Mouse (Mus musculus) hindbrain, embryonic 13.5 days (tissue): ENCODE results near the gene Sh3pxd2b. TPM values are rescaled to one million over a fixed set of nuclear protein-coding genes. Genes with fewer than 3 reads are reported as not detected.

Source experiments
- ATAC-seq: fragments of 200-750 bp; cut with Nextera tagmentation; 2 replicates; pipeline ENCODE4 v1.8.0; 2017; ENCODE audit warnings: moderate TSS enrichment; ENCODE audit not compliant: low FRiP score
- H3K27ac ChIP-seq: fragments of 300-500 bp; sonication (generic); 2 replicates; pipeline ENCODE4 v1.5.1; 2015; ENCODE audit warnings: inconsistent platforms, mild to moderate bottlenecking, moderate library complexity
- H3K27me3 ChIP-seq: fragments of 300-500 bp; sonication (generic); 2 replicates; pipeline ENCODE4 v1.6.1; 2015; ENCODE audit warnings: mild to moderate bottlenecking, inconsistent platforms
- H3K36me3 ChIP-seq: fragments of 300-500 bp; sonication (generic); 2 replicates; pipeline ENCODE4 v1.6.1; 2015; ENCODE audit warnings: mild to moderate bottlenecking, inconsistent platforms
- H3K4me1 ChIP-seq: fragments of 300-500 bp; sonication (generic); replicated peaks from 2 replicates; pipeline ENCODE4 v1.6.1; 2015; ENCODE audit warnings: inconsistent platforms
- H3K4me2 ChIP-seq: fragments of 300-500 bp; sonication (generic); 2 replicates; pipeline ENCODE4 v1.6.1; 2015; ENCODE audit warnings: inconsistent platforms, mild to moderate bottlenecking, moderate library complexity
- H3K4me3 ChIP-seq: fragments of 300-500 bp; sonication (generic); 2 replicates; pipeline ENCODE4 v1.5.1; 2015; ENCODE audit warnings: mild to moderate bottlenecking, inconsistent platforms
- H3K9ac ChIP-seq: fragments of 300-500 bp; sonication (generic); 2 replicates; pipeline ENCODE4 v1.6.1; 2015; ENCODE audit warnings: mild to moderate bottlenecking, inconsistent platforms
- H3K9me3 ChIP-seq: fragments of 300-500 bp; sonication (generic); 2 replicates; pipeline ENCODE4 v1.6.1; 2016; ENCODE audit warnings: inconsistent platforms
- WGBS: fragments of 180-500 bp; shearing (Covaris S2); methylation state at CpG from one replicate; pipeline ENCODE4 v1.1.7; 2015; 5-methylcytosine and 5-hydroxymethylcytosine counted together
- polyA plus RNA-seq: library from polyadenylated mRNA; unstranded; fragments of >200 nt; fragmentation: Nextera tagmentation; extraction: Ambion mirVana; gene quantifications from 2 replicates; pipeline ENCODE4 v1.2.1, GENCODE M21; 2015

Gene Sh3pxd2b
- polyA plus RNA-seq, 1 experiment from 2014 or later, result 21.3 TPM

GRCm38 (mm10) chr11:32363610-32364220 lies 16.1 kb downstream of the Sh3pxd2b start:
- Histone ChIP-seq H3K27me3 (no peaks in the 10 kb centered on the region), H3K36me3 (0 out of 2 replicates have a peak, but pooled peaks cover 3% of the 10 kb centered on the region), H3K9ac (no peak overlapping the region), H3K4me2 (no peak overlapping the region), H3K9me3 (no peaks in the 10 kb centered on the region), H3K4me1 (peaks cover 42% of the 10 kb centered on the region), H3K4me3 (no peak overlapping the region), H3K27ac (peak overlapping the region; percentile 82)
- peak; percentile 82 for ATAC-seq
- WGBS, result 45% methylated on average over 3 of the region's 3 CpGs

DNA sequence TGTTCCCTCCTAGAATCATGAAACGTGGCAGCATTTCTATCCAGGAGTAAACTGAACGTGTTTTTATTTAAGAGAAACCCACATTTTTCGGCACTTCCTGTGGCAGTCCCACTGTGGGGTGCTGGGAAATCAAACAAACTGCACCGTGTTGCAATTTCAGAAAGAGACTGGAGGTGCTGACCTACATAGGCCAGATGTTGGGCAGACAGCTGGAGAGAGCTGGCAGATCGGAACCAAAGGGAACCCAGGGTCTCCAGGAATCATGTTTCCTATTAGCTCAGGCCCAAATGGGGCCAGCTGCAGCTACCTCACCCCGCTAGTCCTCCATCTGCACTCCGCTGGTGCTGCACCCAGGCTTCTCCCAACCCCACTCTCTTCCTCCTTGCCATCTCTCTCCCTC lies 16.8 kb downstream of the Sh3pxd2b start:
- 0 out of 2 replicates have a peak, but pooled peaks cover 3% of the 10 kb centered on the region for H3K36me3 ChIP-seq
- H3K4me1 ChIP-seq, result peaks cover 41% of the 10 kb centered on the region
- 82% methylated on average over 7 of the region's 7 CpGs for WGBS
- peak overlapping the region; percentile 82 for H3K27ac ChIP-seq
- no peak overlapping the region for H3K9ac ChIP-seq
- no peaks in the 10 kb centered on the region for H3K27me3 ChIP-seq
- no peak overlapping the region for H3K4me2 ChIP-seq
- H3K9me3 ChIP-seq, result no peaks in the 10 kb centered on the region
- ATAC-seq, result no peak
- no peak overlapping the region for H3K4me3 ChIP-seq

DNA sequence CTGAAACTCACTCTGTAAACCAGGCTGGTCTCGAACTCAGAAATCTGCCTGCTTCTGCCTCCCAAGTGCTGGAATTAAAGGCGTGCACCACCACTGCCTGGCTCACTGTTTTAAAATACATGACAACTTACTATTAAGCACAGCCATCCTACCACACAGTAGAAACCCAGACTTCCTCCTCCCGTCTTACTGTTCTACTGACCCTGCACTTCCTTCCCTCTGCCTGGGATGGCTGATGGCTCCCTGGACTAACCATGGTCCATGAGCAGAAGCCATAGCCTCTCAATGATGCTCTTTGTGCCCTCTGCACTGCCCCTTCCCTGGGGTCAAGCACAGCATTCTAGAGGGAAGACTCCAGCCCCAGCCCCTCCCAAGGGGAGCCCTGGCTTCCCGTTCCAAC lies 17.9 kb downstream of the Sh3pxd2b start:
- Histone ChIP-seq H3K9me3 (no peaks in the 10 kb centered on the region), H3K27me3 (no peaks in the 10 kb centered on the region), H3K4me2 (no peak overlapping the region), H3K4me3 (no peak overlapping the region), H3K4me1 (peaks cover 37% of the 10 kb centered on the region), H3K9ac (no peak overlapping the region), H3K27ac (no peak overlapping the region; the same call in 1 of the 2 replicates), H3K36me3 (0 out of 2 replicates have a peak, but pooled peaks cover 2% of the 10 kb centered on the region)
- 91% methylated on average over 4 of the region's 4 CpGs for WGBS
- no peak for ATAC-seq

GRCm38 (mm10) chr11:32367056-32367455 lies 19.4 kb downstream of the Sh3pxd2b start:
- WGBS, result 81% methylated on average over 2 of the region's 2 CpGs
- Histone ChIP-seq H3K4me1 (peaks cover 35% of the 10 kb centered on the region), H3K27ac (no peak overlapping the region), H3K27me3 (no peaks in the 10 kb centered on the region), H3K9ac (no peak overlapping the region), H3K4me2 (no peak overlapping the region), H3K9me3 (no peaks in the 10 kb centered on the region), H3K36me3 (peaks cover 10% of the 10 kb centered on the region), H3K4me3 (no peak overlapping the region)
- no peak for ATAC-seq

DNA sequence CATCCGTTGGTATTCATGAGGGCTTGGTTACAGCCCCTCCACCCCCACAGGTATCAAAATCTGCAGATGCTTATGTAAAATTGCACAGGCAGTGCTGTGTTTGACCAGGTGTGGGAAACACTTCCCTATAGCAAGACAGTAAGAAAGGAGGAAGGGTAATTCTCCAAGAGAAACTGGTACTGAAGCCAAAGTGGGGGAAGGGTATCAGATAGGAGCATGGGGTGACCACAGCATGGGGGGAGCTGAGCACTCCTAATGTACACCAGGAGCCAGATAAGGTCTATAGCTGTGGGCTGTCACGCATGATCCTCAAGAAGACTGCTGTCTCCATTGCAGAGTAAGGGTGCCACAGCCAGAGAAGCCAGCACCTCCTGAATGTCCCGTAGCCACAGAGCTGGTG lies 21.4 kb downstream of the Sh3pxd2b start:
- Histone ChIP-seq H3K27me3 (no peaks in the 10 kb centered on the region), H3K36me3 (peaks cover 25% of the 10 kb centered on the region), H3K9me3 (no peaks in the 10 kb centered on the region), H3K4me1 (peaks cover 31% of the 10 kb centered on the region), H3K9ac (no peak overlapping the region), H3K4me3 (no peak overlapping the region), H3K4me2 (no peak overlapping the region), H3K27ac (no peak overlapping the region)
- 92% methylated on average over 3 of the region's 3 CpGs for WGBS
- ATAC-seq, result no peak

- H3K9me3 ChIP-seq, result no peaks in the 10 kb centered on the region
- ATAC-seq, result no peak
- H3K4me2 ChIP-seq, result no peak overlapping the region
- peaks cover 41% of the 10 kb centered on the region for H3K36me3 ChIP-seq
- no peaks in the 10 kb centered on the region for H3K27me3 ChIP-seq
- H3K27ac ChIP-seq, result no peak overlapping the region; the same call in 1 of the 2 replicates
- H3K4me3 ChIP-seq, result no peak overlapping the region
- no peak overlapping the region for H3K9ac ChIP-seq
- peaks cover 26% of the 10 kb centered on the region for H3K4me1 ChIP-seq
- 86% methylated on average over 1 of the region's 1 CpGs for WGBS
Measured at GRCm38 (mm10) chr11:32370881-32371280, 23.3 kb downstream of the Sh3pxd2b start.

DNA sequence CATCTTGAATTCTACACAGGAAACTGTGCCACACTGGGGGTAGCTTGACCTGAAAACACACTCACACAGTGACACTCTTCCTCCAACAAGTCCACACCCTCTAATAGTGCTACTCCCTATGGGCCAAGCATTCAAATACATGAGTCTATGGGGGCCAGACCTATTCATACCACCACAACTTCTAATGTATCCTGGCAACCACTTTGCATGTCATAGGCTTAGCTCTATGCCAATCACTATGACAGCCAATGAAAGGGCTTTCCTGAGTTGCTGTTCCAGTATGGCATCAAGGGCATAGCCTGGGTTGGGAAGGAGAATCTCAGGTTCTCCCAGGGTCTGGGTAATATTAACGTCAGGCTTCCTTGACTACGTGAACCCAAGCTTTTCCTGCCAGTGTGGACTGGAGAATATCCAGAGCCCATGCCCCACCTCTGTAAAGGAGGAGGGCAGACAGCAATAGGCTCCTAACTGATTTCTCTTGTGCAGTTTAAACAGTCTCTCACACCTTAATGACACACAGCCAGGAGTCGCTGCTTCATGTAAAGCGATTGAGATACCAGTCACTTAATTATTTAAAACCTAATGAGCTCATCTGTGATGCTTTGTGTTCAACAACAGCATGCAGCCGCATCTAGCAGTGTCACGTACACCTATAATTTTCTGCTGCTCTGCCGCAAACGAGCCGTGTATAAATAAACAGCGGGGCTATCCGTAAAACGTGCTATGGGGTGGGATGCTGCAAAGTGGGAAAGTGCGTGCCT lies 25.8 kb downstream of the Sh3pxd2b start:
- Histone ChIP-seq H3K36me3 (peaks cover 57% of the 10 kb centered on the region), H3K4me3 (no peak overlapping the region), H3K4me2 (no peak overlapping the region), H3K9me3 (no peaks in the 10 kb centered on the region), H3K27ac (peak overlapping the region; percentile 71), H3K9ac (0 out of 2 replicates have a peak overlapping the region, but pooled peaks have one; percentile 19), H3K4me1 (peaks cover 20% of the 10 kb centered on the region), H3K27me3 (no peaks in the 10 kb centered on the region)
- 59% methylated on average over 13 of the region's 13 CpGs for WGBS
- peak; percentile 44 for ATAC-seq

DNA sequence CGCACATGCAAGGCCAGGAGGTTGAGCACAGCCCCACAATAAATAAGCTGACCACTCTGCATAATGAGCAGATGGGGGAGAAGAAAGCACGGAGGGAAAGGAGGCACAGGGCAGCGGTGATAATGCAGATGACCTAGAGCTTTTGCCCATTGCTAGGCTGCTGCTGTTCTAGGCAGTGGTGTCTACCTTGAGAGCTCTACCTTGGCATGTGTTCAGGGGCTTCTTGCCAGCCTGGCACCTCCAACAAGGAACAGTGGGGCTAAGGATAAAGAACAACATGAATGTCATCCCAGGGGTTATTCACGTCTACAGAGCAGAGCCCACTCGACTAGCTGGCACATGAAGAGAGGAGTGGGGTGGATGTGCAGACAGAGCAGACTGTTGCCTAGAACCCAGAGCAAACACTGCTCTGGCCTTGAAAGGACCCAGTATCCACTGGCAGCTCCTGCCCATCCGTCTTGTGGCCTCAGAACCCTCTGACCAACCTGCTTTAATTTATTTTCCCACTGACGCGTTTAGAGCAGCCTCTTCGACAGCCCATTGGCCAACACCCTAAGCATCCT lies 26.5 kb downstream of the Sh3pxd2b start:
- H3K9ac ChIP-seq, result 0 out of 2 replicates have a peak overlapping the region, but pooled peaks have one; percentile 19
- H3K36me3 ChIP-seq, result peaks cover 57% of the 10 kb centered on the region
- no peaks in the 10 kb centered on the region for H3K27me3 ChIP-seq

DNA sequence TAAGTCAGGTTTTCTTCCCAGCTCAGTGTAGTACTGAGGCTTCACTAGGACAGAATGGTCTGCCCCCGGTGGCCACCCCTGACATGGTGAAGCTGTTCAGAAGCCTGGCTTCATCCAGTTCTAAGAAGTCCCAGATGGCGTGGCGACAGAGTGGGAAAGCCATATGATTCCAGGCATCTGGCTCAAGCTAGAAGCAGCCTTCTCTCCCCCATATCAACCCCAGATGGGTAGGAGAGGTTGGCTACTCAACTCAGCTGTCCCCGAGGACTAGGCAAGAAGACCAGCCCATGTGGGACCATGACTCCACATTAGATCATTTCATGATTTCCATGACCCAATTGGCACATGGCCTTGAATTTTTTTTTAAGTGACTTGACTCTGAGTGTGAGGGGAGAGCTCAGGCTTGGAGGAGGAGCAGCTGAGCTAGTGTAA lies 27.5 kb downstream of the Sh3pxd2b start:
- 85% methylated on average over 4 of the region's 4 CpGs for WGBS
- Histone ChIP-seq H3K4me2 (no peak overlapping the region), H3K27ac (no peak overlapping the region), H3K36me3 (peaks cover 57% of the 10 kb centered on the region), H3K9ac (no peak overlapping the region), H3K4me3 (no peak overlapping the region), H3K27me3 (no peaks in the 10 kb centered on the region), H3K4me1 (peaks cover 23% of the 10 kb centered on the region), H3K9me3 (no peaks in the 10 kb centered on the region)
- ATAC-seq, result no peak

More for the DNA sequence above, 26.5 kb downstream of the Sh3pxd2b start:
- Histone ChIP-seq H3K9me3 (no peaks in the 10 kb centered on the region), H3K4me2 (no peak overlapping the region), H3K4me1 (peaks cover 20% of the 10 kb centered on the region), H3K27ac (peak overlapping the region; percentile 71), H3K4me3 (no peak overlapping the region)
- ATAC-seq, result peak; percentile 67
- WGBS, result 73% methylated on average over 9 of the region's 9 CpGs

- no peak overlapping the region for H3K4me2 ChIP-seq
- peaks cover 64% of the 10 kb centered on the region for H3K36me3 ChIP-seq
- WGBS, result 93% methylated on average over 1 of the region's 1 CpGs
- no peak for ATAC-seq
- H3K27me3 ChIP-seq, result no peaks in the 10 kb centered on the region
- H3K27ac ChIP-seq, result no peak overlapping the region
- H3K4me3 ChIP-seq, result no peak overlapping the region
- no peaks in the 10 kb centered on the region for H3K9me3 ChIP-seq
- no peak overlapping the region for H3K9ac ChIP-seq
- peaks cover 23% of the 10 kb centered on the region for H3K4me1 ChIP-seq
Measured at GRCm38 (mm10) chr11:32376086-32376485, 28.5 kb downstream of the Sh3pxd2b start.

DNA sequence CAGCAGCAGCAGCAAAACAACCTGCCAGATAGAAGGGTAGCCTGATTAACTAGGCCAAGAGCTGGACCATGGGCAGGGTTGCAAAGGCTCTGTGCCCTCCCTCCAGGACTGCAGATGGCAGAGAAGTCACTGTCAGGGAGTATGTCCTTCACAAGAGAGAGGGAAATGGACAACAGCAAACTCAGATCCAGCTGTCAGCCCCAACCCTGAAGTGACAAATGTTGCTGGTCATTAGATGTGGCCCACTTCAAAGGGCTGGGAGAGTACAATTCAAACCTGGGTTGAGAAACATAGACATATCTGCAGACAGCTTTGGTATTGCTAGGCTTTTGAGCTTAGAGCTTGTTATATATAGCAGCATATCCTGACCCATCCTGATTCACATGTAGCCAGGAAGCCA lies 32.3 kb downstream of the Sh3pxd2b start:
- no peak for ATAC-seq
- Histone ChIP-seq H3K4me2 (no peak overlapping the region), H3K27me3 (no peaks in the 10 kb centered on the region), H3K9me3 (no peaks in the 10 kb centered on the region), H3K4me3 (no peak overlapping the region), H3K9ac (no peak overlapping the region), H3K36me3 (peaks cover 46% of the 10 kb centered on the region), H3K4me1 (peaks cover 23% of the 10 kb centered on the region), H3K27ac (no peak overlapping the region)

GRCm38 (mm10) chr11:32383341-32384134 lies 35.9 kb downstream of the Sh3pxd2b start:
- Histone ChIP-seq H3K9ac (no peak overlapping the region), H3K36me3 (peaks cover 45% of the 10 kb centered on the region), H3K4me2 (no peak overlapping the region), H3K4me3 (no peak overlapping the region), H3K27me3 (no peaks in the 10 kb centered on the region), H3K9me3 (no peaks in the 10 kb centered on the region), H3K27ac (peak overlapping the region; percentile 81), H3K4me1 (peaks cover 23% of the 10 kb centered on the region)
- peak; percentile 82 for ATAC-seq
- WGBS, result 4% methylated on average over 10 of the region's 10 CpGs
